Mouse (Mus musculus) cortical plate, adult 2 months (tissue): ENCODE data around the gene Eras.
A peak's percentile ranks its signal among the peaks of the same experiment; 100 is the strongest.

Experiments used
- CTCF ChIP-seq: fragments of 200-500 bp; IDR thresholded peaks from 2 replicates; pipeline ENCODE4 v1.5.1; 2011; ENCODE audit warnings: mild to moderate bottlenecking, control low read depth, low read length; ENCODE audit not compliant: insufficient read depth; ENCODE audit errors: extremely low read depth
- POLR2A ChIP-seq: fragments of 200-500 bp; IDR thresholded peaks from 2 replicates; pipeline ENCODE4 v1.6.1; 2011; ENCODE audit warnings: mild to moderate bottlenecking, low read length, control low read depth; ENCODE audit not compliant: insufficient read depth; ENCODE audit errors: extremely low read depth

DNA sequence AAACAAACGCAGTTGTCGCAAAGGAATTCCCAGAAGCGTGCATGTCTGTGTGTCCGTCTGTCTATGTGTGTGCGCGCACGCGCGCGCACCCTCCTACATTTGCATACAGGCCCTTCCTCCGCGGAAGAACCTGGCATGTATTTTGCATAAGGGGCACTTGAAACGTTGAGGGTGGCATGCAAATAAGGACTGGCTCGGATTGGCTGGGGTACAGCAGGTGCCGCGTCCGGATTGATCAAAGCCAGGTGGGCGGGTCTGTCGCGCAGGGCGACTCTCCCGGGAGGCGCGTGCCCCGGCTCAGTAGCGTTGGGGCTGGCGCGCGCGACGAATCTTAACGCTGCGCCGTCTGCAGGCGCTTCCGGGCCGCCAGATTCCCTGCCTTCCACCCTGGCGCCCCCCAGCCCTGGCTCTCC is 50.4 kb downstream of the Eras start, which contains the start of gene Pim2:
- TF ChIP-seq CTCF (no peak), POLR2A (peak; percentile 42; the same call in 1 of the 2 replicates)
